ENCODE assay signal across 9 mouse cellular contexts in the genomic region with DNA sequence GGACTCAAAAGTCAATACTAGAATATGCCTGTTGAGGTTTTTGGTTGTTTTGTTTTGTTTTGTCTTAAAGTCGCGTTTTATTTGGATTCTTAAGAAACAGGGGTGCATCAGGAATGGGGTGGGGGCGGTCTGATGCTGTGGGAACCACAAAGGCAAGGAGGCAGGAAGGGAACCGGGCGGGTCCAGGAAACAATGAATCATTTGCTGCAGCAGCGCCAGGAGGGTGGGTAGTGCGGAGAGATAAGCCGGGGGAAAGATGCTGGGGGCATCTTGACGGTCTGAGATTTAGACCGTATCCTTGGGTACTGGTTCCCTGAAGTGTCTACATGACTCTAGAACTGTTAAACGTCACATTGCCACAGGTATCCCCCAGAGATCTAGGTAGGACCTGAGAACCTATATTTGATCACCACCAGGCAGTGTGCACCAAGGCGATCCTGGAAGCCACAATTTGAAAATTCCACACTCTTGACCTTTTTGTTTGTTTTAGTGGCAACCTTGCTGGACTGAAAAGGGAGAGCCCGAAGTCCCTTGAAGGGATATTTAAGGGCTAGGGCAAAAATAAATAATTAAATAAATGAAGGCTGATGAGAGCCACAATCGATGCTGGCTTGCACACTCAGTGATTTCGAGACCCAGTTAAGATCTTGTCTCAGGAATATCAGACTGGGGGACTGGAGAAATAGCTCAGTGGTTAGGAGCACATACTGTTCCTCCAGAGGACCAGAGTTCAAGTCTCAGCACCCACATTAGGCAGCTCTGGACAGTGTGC. TPM values are rescaled to one million over a fixed set of nuclear protein-coding genes. Genes with fewer than 3 reads are reported as not detected.
A peak's percentile ranks its signal among the peaks of the same experiment; 100 is the strongest.
DNase-seq lines count a peak whose midpoint lies in the region; TF ChIP-seq lines count a peak whose summit lies in the region.
"Had no signal": no experiment of that assay in that cellular context is flagged by ENCODE, and none has a peak within 500 bp of the region (broad histone marks: within the 10 kb centered on the region; RNA-seq: fewer than 3 reads in every experiment).

No protein-coding gene starts in this region.

- no peak for TF ChIP-seq POLR2A in heart, adult 2 months (IDR thresholded peaks at IDR 0.05; ENCODE audit: insufficient read depth, low read depth, low read length)

- 0 out of 2 replicates have a peak overlapping the region, but pooled peaks have one; percentile 22 for H3K4me3 ChIP-seq in heart, adult 2 months
- H3K4me3 ChIP-seq: midbrain, embryonic 12.5 days had no signal

- peaks cover 17% of the 10 kb centered on the region for H3K4me1 ChIP-seq in heart, adult 2 months (ENCODE audit: control insufficient read depth, insufficient read depth, low read length)

- H3K27me3 ChIP-seq in heart, adult 2 months (ENCODE audit: control insufficient read depth, insufficient read depth, low read length): no peaks in the 10 kb centered on the region
- H3K27me3 ChIP-seq: midbrain, embryonic 12.5 days had no signal

- 40% methylated on average over 15 of the region's 15 CpGs for WGBS in heart, adult 2 months

- H3K79me2 ChIP-seq in heart, adult 2 months (replicated peaks; ENCODE audit: control insufficient read depth, insufficient read depth, low read length): no peaks in the 10 kb centered on the region; the same call in 1 of the 2 replicates

- peak; percentile 78 for TF ChIP-seq EP300 in heart, adult 2 months (IDR thresholded peaks at IDR 0.05; ENCODE audit: insufficient read depth, low read depth, low read length)

- H3K36me3 ChIP-seq in heart, adult 2 months (ENCODE audit: control insufficient read depth, insufficient read depth, low read length): peaks cover 7% of the 10 kb centered on the region
- H3K36me3 ChIP-seq: midbrain, embryonic 12.5 days had no signal

- peak overlapping the region; percentile 76 for H3K27ac ChIP-seq in heart, adult 2 months
- H3K27ac ChIP-seq: midbrain, embryonic 12.5 days had no signal

- DNase-seq in gastrocnemius, postnatal 14 days: peak; percentile 19
- no peak for DNase-seq in gastrocnemius, adult 8-10 months (ENCODE audit: low spot score in 2 of 2)
- peak; percentile 72 to 73 for DNase-seq in heart, adult 2 months
- DNase-seq in kidney, adult 8-10 months: peak; percentile 55 to 64
- peak; percentile 86 for DNase-seq in lung, postnatal 36 days
- no peak for DNase-seq in embryo, embryonic 11 days
- no peak for DNase-seq in layer of hippocampus, adult 11-12 months (ENCODE audit: low spot score)
- DNase-seq in left cerebral cortex, adult 8-10 months (ENCODE audit: low spot score in 2 of 2): no peak

- intact Hi-C loops in gastrocnemius, postnatal 14 days (cut with DNase I; ENCODE audit: low total_unique reads): no loop called here
- intact Hi-C loops in heart, adult 2 months (cut with DNase I): loop anchor here (2.0 to 5.0 kb wide), 2 partner anchors 26 to 36 kb away; no protein-coding TSS in a partner anchor

- H3K9ac ChIP-seq in heart, adult 2 months (ENCODE audit: low read depth, low read length): no peak overlapping the region
- H3K9ac ChIP-seq: midbrain, embryonic 12.5 days had no signal

- no peak for TF ChIP-seq CTCF in heart, adult 2 months (IDR thresholded peaks at IDR 0.05)

RNA-seq across cellular contexts. Expression of a gene that starts 8.6 kb away (rescaled TPM):
- total RNA-seq in gastrocnemius, postnatal 14 days (2021): 10 to 100 TPM; 16.8 to 23.0 TPM
- 1 to 10 TPM; 5.8 to 9.4 (median 6.5) TPM for total RNA-seq in gastrocnemius, adult 8-10 months (2022)
- 10 to 100 TPM; 15.7 to 16.7 TPM for total RNA-seq in heart, adult 2 months (2021)
- polyA plus RNA-seq in heart, adult 2 months (2012; rRNA removed): 8.8 and 13.4 TPM in 2 replicates
- 10 to 100 TPM in 3 of 4 experiments, 1 to 10 TPM in 1; 8.6 to 12.5 (median 10.2) TPM for total RNA-seq in left cerebral cortex, adult 8-10 months (2022)

Comparison
In these comparisons a context has a peak if more than half of its experiments do, and no peak if none do; other contexts are left out.
1. DNase-seq: peak in gastrocnemius, postnatal 14 days (single experiment), heart, adult 2 months (2 of 2), kidney, adult 8-10 months (2 of 2) and lung, postnatal 36 days (single experiment); none in gastrocnemius, adult 8-10 months (0 of 2), embryo, embryonic 11 days (single experiment), layer of hippocampus, adult 11-12 months (single experiment) and left cerebral cortex, adult 8-10 months (0 of 2).